Mouse (Mus musculus): ENCODE results near the gene Ubr4. TPM values are rescaled to one million over a fixed set of nuclear protein-coding genes. Genes with fewer than 3 reads are reported as not detected.

Ubr4 gene
- polyA plus RNA-seq, 1 experiment from 2014 or later: 39.5 TPM

DNA sequence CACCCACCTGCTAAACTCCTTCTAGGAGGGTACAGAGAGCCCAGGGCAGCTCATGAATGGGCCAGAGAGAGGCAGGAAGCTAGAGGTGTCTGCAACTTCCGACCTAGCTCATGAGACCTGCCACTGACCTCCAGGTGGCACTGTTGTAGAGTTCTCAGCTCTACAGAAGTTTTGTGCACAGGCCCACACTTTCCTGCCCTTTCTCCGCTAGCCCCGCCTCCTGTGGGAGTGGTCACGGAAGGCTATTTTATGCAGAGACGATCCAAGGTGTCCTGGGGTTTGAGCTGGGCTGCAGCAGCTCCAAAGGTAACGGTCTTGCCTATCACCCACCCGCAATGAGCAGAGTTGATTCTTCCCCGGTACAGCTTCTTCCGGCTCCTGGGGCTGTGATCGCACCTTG lies 21.8 kb upstream of the Ubr4 start:
- peak; percentile 76 for ATAC-seq (ENCODE audit: insufficient read depth)
- Histone ChIP-seq H3K9me3 (replicated peaks) (no peaks in the 10 kb centered on the region), H3K4me2 (peak overlapping the region; percentile 76), H3K9ac (peak overlapping the region; percentile 42), H3K36me3 (replicated peaks) (no peaks in the 10 kb centered on the region), H3K27ac (replicated peaks) (peak overlapping the region; percentile 51), H3K4me3 (replicated peaks) (peak overlapping the region; percentile 56), H3K4me1 (replicated peaks) (peaks cover 36% of the 10 kb centered on the region), H3K27me3 (no peaks in the 10 kb centered on the region)
- WGBS (ENCODE audit: insufficient replicate concordance): 6% methylated on average over 10 of the region's 10 CpGs

DNA sequence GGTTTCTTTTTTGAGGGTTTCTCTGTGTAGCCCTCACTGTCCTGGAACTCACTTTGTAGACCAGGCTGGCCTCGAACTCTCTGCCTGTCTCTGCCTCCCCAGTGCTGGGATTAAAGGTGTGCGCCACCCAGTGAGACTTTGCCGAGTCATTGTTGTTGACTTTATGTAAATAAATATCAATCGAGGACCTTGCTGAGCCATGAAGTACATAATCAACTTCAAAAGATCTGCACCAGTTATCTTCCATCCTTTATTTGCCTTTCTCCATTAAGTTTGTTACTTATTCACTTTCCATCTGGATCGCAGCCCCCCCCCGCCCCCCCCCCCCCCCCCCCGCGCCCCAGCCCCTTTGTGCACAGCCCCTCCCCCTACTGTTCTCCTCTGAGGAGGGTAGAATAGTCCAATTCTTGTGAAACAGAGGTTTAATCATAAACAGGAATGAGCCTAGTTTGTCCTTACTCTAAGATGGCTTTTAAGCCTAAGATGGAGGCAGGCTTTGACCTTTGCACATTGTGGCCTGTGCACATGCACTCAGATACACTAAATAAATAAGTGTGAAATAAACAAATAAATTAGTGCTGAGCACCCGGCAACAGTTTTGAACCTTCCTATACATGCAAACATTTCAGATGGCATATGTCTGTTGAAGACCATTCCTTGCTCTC lies 17.6 kb upstream of the Ubr4 start:
- peak overlapping the region; percentile 80 for H3K4me2 ChIP-seq
- peak overlapping the region; percentile 99 for H3K27ac ChIP-seq (replicated peaks)

DNA sequence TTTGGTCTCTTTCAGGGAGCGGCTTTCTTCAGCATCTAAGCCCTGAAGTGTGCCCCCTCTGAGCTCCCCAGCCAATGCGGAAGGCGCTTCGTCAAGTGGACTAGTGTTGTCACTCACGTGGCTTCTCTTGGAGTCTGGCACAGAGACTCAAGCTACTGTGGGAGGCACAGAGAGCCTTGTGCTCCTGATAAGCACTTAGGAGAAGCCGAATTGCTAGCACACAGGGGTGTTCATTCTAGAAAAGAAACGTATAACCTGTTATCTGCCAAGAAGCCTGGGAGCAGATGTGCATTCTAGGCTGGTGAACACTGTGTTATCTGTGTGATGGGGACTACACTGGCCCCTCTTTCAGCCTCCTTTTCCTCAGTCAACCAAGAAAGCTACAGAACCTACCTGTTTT lies 16.9 kb upstream of the Ubr4 start:
- Histone ChIP-seq H3K27ac (replicated peaks) (peak overlapping the region; percentile 99), H3K4me2 (peak overlapping the region; percentile 80), H3K9me3 (replicated peaks) (no peaks in the 10 kb centered on the region), H3K4me3 (replicated peaks) (peak overlapping the region; percentile 62), H3K36me3 (replicated peaks) (no peaks in the 10 kb centered on the region), H3K9ac (peak overlapping the region; percentile 57), H3K4me1 (replicated peaks) (peaks cover 55% of the 10 kb centered on the region), H3K27me3 (no peaks in the 10 kb centered on the region)
- ATAC-seq (ENCODE audit: insufficient read depth): peak; percentile 85
- WGBS (ENCODE audit: insufficient replicate concordance): 15% methylated on average over 7 of the region's 7 CpGs

More for the DNA sequence above, 17.6 kb upstream of the Ubr4 start:
- Histone ChIP-seq H3K9me3 (replicated peaks) (no peaks in the 10 kb centered on the region), H3K4me3 (replicated peaks) (peak overlapping the region; percentile 62), H3K27me3 (no peaks in the 10 kb centered on the region), H3K36me3 (replicated peaks) (no peaks in the 10 kb centered on the region), H3K9ac (peak overlapping the region; percentile 52), H3K4me1 (replicated peaks) (peaks cover 60% of the 10 kb centered on the region)
- no peak for ATAC-seq (ENCODE audit: insufficient read depth)
- 37% methylated on average over 7 of the region's 9 CpGs for WGBS (ENCODE audit: insufficient replicate concordance)

DNA sequence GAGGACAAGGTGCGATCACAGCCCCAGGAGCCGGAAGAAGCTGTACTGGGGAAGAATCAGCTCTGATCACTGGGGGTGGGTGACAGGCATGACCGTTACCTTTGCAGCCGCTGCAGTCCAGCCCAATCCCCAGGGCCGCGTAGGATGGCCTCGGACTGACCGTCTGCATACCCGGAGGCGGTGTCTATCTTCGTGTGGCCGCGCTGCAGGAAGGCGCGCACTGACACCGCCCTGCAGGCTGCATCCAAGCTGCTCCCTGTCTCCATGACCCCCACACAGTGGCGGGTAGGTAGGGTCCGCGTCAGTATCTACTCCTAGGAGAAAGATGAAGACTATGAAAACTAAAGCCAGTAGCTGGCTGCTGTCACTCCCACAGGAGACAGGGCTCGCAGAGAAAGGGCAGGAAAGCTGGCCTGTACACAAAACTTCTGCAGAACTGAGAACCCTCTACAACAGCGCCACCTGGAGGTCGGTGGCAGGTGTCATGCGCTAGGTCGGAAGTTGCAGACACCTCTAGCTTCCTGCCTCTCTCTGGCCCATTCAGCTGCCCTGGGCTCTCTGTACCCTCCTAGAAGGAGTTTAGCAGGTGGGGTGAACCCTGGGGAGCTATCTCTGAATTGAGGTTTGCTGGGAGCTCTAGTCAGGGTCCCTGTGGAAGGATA lies 15.5 kb upstream of the Ubr4 start:
- 10% methylated on average over 24 of the region's 24 CpGs for WGBS (ENCODE audit: insufficient replicate concordance)
- peak overlapping the region; percentile 59 for H3K9ac ChIP-seq

DNA sequence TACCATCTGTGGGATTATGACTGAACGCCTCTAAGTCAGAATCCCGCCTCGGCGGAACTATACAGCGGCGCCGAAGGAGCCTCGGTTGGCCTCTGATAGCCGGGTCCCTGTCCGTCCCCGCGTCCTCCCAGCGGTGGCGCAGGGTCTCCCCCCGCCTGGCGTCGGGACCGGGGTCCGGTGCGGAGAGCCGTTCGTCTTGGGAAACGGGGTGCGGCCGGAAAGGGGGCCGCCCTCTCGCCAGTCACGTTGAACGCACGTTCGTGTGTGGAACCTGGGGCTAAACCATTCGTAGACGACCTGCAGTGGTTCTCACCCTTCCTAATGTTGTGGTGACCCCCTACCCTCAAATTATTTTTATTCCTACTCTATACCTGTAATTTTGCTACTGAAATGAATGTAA lies 14.3 kb upstream of the Ubr4 start:
- H3K9me3 ChIP-seq (replicated peaks): no peaks in the 10 kb centered on the region
- H3K4me3 ChIP-seq (replicated peaks): no peak overlapping the region; the same call in 1 of the 2 replicates
- no peak overlapping the region for H3K9ac ChIP-seq
- H3K4me2 ChIP-seq: peak overlapping the region; percentile 50
- H3K36me3 ChIP-seq (replicated peaks): no peaks in the 10 kb centered on the region
- no peak overlapping the region for H3K27ac ChIP-seq (replicated peaks)
- no peak for ATAC-seq (ENCODE audit: insufficient read depth)
- 51% methylated on average over 33 of the region's 33 CpGs for WGBS (ENCODE audit: insufficient replicate concordance)
- H3K27me3 ChIP-seq: no peaks in the 10 kb centered on the region
- peaks cover 54% of the 10 kb centered on the region for H3K4me1 ChIP-seq (replicated peaks)

More for the DNA sequence above, 15.5 kb upstream of the Ubr4 start:
- Histone ChIP-seq H3K36me3 (replicated peaks) (no peaks in the 10 kb centered on the region), H3K4me1 (replicated peaks) (peaks cover 52% of the 10 kb centered on the region), H3K27me3 (no peaks in the 10 kb centered on the region), H3K4me2 (peak overlapping the region; percentile 80), H3K9me3 (replicated peaks) (no peaks in the 10 kb centered on the region), H3K27ac (replicated peaks) (peak overlapping the region; percentile 99), H3K4me3 (replicated peaks) (peak overlapping the region; percentile 62)
- ATAC-seq (ENCODE audit: insufficient read depth): peak; percentile 61

DNA sequence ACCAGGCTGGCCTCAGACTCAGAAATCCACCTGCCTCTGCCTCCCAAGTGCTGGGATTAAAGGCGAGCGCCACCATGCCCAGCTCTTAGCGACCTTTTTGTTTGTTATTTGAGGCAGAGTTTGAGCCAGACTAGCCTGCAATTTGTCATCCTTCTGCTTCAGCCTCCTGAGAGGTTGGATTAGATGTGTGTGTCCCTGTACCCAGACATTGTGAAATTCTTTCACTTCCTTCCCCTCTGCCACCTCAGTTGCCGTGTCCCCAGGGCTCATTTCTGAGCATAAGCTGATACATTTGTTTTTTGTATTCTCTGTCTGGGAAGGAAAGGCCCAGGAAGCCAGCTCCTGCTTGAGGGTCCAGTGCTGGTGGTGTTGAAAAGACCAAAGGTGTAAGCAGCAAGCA lies 11.6 kb upstream of the Ubr4 start:
- peaks cover 41% of the 10 kb centered on the region for H3K4me1 ChIP-seq (replicated peaks)
- no peak for ATAC-seq (ENCODE audit: insufficient read depth)
- no peak overlapping the region for H3K9ac ChIP-seq
- no peaks in the 10 kb centered on the region for H3K27me3 ChIP-seq
- no peak overlapping the region for H3K27ac ChIP-seq (replicated peaks)
- WGBS (ENCODE audit: insufficient replicate concordance): 57% methylated on average over 4 of the region's 4 CpGs
- H3K9me3 ChIP-seq (replicated peaks): no peaks in the 10 kb centered on the region
- peaks cover 6% of the 10 kb centered on the region for H3K36me3 ChIP-seq (replicated peaks)
- H3K4me2 ChIP-seq: no peak overlapping the region
- H3K4me3 ChIP-seq (replicated peaks): no peak overlapping the region

DNA sequence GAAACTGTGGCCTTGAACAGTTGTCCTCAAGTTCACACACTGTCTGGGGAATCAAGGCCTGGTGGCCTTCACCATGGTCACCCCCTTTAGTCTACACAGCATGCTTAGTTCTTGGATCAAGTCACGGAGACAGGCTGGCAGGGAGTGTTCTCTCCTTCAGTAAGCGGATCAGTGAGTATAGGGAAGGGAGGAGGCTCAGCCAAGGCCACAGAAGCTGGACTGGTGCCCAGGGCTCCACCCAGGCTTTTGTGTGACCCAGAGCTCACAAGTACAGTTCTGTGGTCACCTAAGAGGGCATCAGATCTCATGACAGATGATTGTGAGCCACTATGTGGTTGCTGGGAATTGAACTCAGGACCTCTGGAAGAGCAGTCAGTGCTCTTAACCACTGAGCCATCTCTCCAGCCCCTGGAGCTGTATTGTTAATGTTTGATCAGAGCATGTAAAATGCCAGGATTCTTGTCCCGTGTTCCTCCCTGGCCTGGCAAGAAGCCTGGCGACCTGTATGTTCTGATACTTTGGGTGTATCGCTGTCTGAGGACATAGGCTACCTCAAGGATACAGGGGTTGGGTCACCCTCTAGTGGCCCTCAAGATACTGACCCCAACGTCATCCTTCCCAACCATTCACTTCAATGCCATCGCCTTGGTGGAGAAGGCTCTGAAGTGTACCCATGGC lies 10.7 kb upstream of the Ubr4 start:
- Histone ChIP-seq H3K4me3 (replicated peaks) (no peak overlapping the region), H3K9ac (no peak overlapping the region), H3K4me2 (no peak overlapping the region), H3K27ac (replicated peaks) (no peak overlapping the region), H3K36me3 (replicated peaks) (peaks cover 15% of the 10 kb centered on the region), H3K9me3 (replicated peaks) (no peaks in the 10 kb centered on the region), H3K27me3 (no peaks in the 10 kb centered on the region), H3K4me1 (replicated peaks) (peaks cover 33% of the 10 kb centered on the region)
- 63% methylated on average over 7 of the region's 7 CpGs for WGBS (ENCODE audit: insufficient replicate concordance)
- no peak for ATAC-seq (ENCODE audit: insufficient read depth)

DNA sequence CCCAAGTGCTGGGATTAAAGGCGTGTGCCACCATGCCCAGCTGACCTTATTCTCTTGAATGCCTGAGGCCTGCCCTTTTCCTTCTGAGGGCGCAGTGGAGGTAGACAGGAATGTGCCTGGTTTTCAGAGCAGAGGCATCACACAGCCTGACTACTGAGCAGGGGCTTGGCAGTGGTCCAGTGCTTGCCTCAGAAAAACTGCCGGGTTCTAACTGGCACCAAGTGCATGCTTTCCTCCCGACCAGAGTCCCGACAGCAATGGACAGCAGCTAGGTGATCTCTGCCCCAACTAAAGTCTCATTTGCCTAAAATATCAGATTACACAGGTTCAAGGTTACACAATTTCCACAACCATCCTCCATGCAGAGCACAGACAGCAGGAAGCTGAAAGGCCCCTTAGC lies 8.7 kb upstream of the Ubr4 start:
- no peak overlapping the region for H3K9ac ChIP-seq
- 73% methylated on average over 5 of the region's 5 CpGs for WGBS (ENCODE audit: insufficient replicate concordance)
- ATAC-seq (ENCODE audit: insufficient read depth): peak; percentile 37; the same call in 1 of the 2 replicates
- H3K4me1 ChIP-seq (replicated peaks): peaks cover 19% of the 10 kb centered on the region
- H3K27ac ChIP-seq (replicated peaks): peak overlapping the region; percentile 41; the same call in 1 of the 2 replicates
- H3K4me2 ChIP-seq: no peak overlapping the region
- H3K9me3 ChIP-seq (replicated peaks): no peaks in the 10 kb centered on the region
- no peak overlapping the region for H3K4me3 ChIP-seq (replicated peaks)
- no peaks in the 10 kb centered on the region for H3K27me3 ChIP-seq
- peaks cover 35% of the 10 kb centered on the region for H3K36me3 ChIP-seq (replicated peaks)

DNA sequence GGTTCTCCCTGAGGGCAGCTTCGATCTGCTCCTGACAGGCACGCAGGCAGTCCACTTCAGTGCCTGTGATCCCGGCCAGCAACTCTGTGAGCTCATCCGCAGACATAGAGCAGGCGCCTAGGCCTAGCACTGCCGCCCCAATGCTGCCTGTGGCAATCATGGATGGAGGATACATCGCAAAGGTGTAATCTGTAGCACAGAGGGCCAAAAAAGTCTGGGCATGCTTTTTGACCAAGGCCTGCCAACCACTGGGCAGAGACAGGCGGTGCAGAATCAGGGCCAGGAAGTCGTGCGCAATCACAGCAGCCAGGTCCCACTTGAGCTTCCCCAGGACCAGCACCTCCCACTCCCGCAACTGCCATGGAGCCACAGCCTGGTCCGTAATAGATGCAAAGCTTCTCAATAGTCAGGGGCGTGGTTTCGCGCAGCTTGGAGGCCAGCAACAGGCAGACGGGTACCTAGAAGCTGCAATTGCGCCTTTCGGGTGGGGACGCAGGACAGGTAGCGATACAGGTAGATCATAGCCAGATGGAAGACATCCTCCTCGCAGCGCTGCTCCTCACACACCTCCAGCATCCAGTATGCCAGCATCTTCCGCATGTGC lies 6.9 kb upstream of the Ubr4 start:
- H3K36me3 ChIP-seq (replicated peaks): peaks cover 49% of the 10 kb centered on the region
- no peak for ATAC-seq (ENCODE audit: insufficient read depth)
- 81% methylated on average over 23 of the region's 23 CpGs for WGBS (ENCODE audit: insufficient replicate concordance)

DNA sequence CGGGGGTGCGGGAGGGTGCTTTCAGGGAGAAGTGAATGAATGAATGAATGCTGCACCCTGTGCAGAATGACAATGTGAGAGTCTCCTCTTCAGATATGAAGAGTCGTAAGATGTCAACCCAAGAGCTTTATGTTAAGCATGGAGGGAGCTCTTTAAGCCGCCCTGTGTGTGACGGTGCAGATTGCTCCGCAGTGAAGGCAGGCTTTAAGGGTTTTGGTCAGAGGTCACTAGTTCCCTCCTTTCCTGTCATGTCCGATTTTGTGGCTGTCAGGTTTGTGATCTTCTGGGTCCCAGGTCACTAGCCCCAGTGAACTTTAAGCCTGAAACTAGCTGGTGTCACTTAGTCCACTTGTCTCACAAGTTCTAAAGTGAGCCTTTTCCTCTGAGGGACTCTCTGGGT lies 423 bp downstream of the Ubr4 start:
- Histone ChIP-seq H3K4me2 (peak overlapping the region; percentile 99), H3K4me1 (replicated peaks) (peaks cover 41% of the 10 kb centered on the region), H3K27me3 (no peaks in the 10 kb centered on the region), H3K4me3 (replicated peaks) (peak overlapping the region; percentile 83), H3K27ac (replicated peaks) (peak overlapping the region; percentile 95), H3K36me3 (replicated peaks) (peaks cover 62% of the 10 kb centered on the region), H3K9me3 (replicated peaks) (no peaks in the 10 kb centered on the region), H3K9ac (peak overlapping the region; percentile 84)
- ATAC-seq (ENCODE audit: insufficient read depth): peak; percentile 43
- WGBS (ENCODE audit: insufficient replicate concordance): under 1% methylated on average over 7 of the region's 7 CpGs

More for the DNA sequence above, 6.9 kb upstream of the Ubr4 start:
- Histone ChIP-seq H3K4me2 (no peak overlapping the region), H3K27ac (replicated peaks) (no peak overlapping the region), H3K27me3 (no peaks in the 10 kb centered on the region), H3K9me3 (replicated peaks) (no peaks in the 10 kb centered on the region), H3K9ac (no peak overlapping the region), H3K4me3 (replicated peaks) (no peak overlapping the region), H3K4me1 (replicated peaks) (peaks cover 27% of the 10 kb centered on the region)

DNA sequence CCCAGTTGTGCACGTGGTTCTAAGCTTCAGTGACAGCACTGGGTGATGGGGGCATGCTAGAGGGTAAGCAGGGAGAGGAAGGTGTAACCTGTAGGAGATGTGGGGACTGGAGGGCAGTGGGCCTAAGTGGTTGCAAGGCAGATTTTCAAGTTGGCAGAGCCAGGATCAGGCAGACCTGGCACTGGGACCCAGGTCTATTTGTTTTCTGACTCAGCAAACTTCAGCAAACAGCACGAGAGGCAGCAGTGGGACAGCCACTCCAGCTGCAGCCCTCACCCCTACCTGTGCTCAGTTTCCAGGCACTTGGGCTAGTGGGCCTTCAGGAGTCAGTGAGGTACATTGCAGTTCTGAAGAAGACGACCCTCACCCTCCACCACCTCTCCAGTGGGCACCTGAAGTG lies 4.8 kb downstream of the Ubr4 start:
- no peaks in the 10 kb centered on the region for H3K9me3 ChIP-seq (replicated peaks)
- H3K27ac ChIP-seq (replicated peaks): no peak overlapping the region
- peaks cover 83% of the 10 kb centered on the region for H3K36me3 ChIP-seq (replicated peaks)
- WGBS (ENCODE audit: insufficient replicate concordance): 75% methylated on average over 3 of the region's 3 CpGs
- H3K4me1 ChIP-seq (replicated peaks): peaks cover 58% of the 10 kb centered on the region
- H3K9ac ChIP-seq: no peak overlapping the region
- H3K4me3 ChIP-seq (replicated peaks): no peak overlapping the region
- ATAC-seq (ENCODE audit: insufficient read depth): no peak
- no peak overlapping the region for H3K4me2 ChIP-seq
- H3K27me3 ChIP-seq: no peaks in the 10 kb centered on the region

Measured in liver, embryonic 15.5 days (tissue).